Mouse (Mus musculus): ENCODE data around the gene Mterf4. TPM values are rescaled to one million over a fixed set of nuclear protein-coding genes. Genes with fewer than 3 reads are reported as not detected.
"Not testable (repeated sequence)": the region's sequence is repeated elsewhere in the genome, so short reads cannot be mapped to it uniquely, and the experiment has no call there.

Mterf4 gene
- polyA plus RNA-seq (2016; fragmentation: Nextera tagmentation; extraction: Ambion mirVana), result 35.8 and 38.2 TPM in 2 replicates

DNA sequence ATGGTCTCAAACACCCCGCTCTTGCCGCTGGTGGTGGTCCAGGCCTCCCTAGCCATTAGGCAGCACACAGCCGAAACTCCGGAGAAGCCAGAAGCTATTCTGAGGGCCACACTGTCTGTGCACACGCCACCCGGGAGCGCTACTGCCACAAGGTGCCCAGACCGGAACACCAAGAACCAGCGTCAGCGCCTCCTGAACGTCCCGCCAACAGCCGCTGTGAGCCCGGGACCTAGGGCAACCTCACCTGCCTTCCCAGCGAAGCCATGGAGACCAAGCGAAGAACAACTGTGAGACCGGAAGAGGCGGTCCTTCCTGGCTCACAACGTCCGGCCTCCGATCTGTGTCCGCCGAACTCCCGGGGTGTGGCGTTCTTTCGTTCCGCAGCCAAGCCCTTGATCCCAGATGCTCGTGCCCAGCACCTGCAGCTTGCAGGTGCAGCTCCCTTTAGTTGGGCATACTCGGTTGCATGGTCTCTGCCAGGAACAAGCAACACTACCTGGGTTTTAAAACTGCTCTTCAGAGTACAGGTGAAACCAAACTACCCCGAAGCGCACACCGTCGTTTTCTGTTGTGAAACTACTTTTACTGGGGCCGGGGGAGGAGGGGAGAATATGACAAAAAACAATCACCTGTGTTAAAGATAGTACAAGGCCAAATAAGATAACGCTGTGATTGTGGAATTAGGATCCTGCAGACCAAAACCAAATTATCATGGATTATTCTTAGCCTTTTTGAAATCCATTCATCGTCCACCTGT lies at the start of gene Mterf4:
TSS of gene Mterf4 (minus strand) at position 335 of the 757 bp plus-strand sequence.
- 8% methylated on average over 36 of the region's 36 CpGs for WGBS
- Histone ChIP-seq H3K4me3 (peak within 1 kb of the TSS; percentile 78), H3K4me1 (peaks cover 10% of the 10 kb centered on the region), H3K27me3 (replicated peaks; ENCODE audit: low read depth, poor library complexity, severe bottlenecking) (no peaks in the 10 kb centered on the region), H3K27ac (replicated peaks) (peak within 1 kb of the TSS; percentile 83), H3K9me3 (no peaks in the 10 kb centered on the region), H3K36me3 (replicated peaks) (peaks cover 63% of the 10 kb centered on the region)
- peak; percentile 86 for DNase-seq (ENCODE audit: low spot score)

DNA sequence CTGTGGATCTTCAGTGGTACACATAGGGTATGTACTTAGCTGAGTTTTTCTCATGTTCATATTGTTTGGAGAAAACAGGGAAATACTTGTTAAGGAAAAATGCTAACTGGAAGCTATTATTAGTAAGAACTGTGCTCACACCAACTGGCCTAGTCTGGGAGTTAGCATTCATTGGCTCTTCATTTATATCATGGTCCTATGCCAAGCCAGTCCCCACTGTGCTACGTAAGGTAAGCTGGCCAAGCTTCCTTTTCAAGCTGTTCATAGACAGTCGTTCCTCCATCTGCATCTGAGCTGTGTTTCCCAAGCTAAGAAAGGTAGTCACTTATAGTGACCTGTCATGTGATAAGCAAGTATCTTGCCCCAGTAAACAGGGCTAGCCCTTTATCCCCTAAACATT lies 47.0 kb upstream of the Mterf4 start:
- H3K27me3 ChIP-seq (replicated peaks; ENCODE audit: low read depth, poor library complexity, severe bottlenecking), result no peaks in the 10 kb centered on the region
- H3K4me3 ChIP-seq, result no peak overlapping the region
- no peak for DNase-seq (ENCODE audit: low spot score)
- WGBS, result 93% methylated on average over 2 of the region's 2 CpGs
- peaks cover 98% of the 10 kb centered on the region for H3K36me3 ChIP-seq (replicated peaks)
- H3K27ac ChIP-seq (replicated peaks), result no peak overlapping the region
- no peaks in the 10 kb centered on the region for H3K9me3 ChIP-seq
- no peaks in the 10 kb centered on the region for H3K4me1 ChIP-seq

DNA sequence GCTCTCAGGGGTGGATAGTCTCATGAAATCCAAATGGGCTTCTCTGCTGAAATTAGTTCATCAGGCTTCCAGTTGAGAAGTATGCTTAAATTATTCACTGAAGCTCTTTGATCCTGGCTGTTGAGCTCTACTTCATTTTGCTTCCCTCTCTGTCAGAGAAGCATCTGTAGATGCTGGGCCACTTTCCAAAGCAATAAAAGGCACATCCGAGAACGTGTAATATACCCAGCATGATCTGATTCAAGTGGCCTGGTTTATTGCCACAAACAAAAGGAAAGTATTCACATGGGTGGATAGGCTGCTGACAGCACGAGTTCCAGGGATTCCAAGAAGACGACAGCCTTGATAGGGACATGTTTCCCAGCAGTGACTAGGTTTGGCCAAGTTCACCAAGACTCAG lies 44.0 kb upstream of the Mterf4 start:
- DNase-seq (ENCODE audit: low spot score), result no peak
- H3K36me3 ChIP-seq (replicated peaks), result peaks cover 91% of the 10 kb centered on the region
- no peak overlapping the region for H3K4me3 ChIP-seq
- H3K27ac ChIP-seq (replicated peaks), result no peak overlapping the region
- no peaks in the 10 kb centered on the region for H3K9me3 ChIP-seq
- H3K4me1 ChIP-seq, result peaks cover under 1% of the 10 kb centered on the region
- no peaks in the 10 kb centered on the region for H3K27me3 ChIP-seq (replicated peaks; ENCODE audit: low read depth, poor library complexity, severe bottlenecking)
- WGBS, result 85% methylated on average over 4 of the region's 4 CpGs

DNA sequence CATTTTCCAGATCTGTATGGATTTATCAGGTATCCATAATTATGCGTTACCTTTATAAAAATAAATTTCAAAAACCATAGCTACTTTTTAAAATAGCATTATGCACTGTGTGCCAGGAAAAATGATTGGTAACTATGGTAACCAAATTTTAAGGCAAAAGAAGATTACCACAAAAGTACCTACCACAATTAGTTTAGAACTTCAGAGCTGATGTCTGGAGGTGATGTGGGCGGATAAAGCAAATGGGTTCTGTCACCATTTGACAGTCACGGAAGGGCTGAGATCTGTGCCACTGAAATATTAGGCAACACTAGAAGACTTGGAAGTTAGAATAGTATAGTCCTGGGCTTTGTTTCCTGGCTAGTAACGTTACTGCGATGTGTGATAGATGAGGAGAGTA lies 41.5 kb upstream of the Mterf4 start:
- no peak for DNase-seq (ENCODE audit: low spot score)
- 96% methylated on average over 5 of the region's 5 CpGs for WGBS
- peaks cover 8% of the 10 kb centered on the region for H3K4me1 ChIP-seq
- no peak overlapping the region for H3K27ac ChIP-seq (replicated peaks)
- no peaks in the 10 kb centered on the region for H3K9me3 ChIP-seq
- H3K27me3 ChIP-seq (replicated peaks; ENCODE audit: low read depth, poor library complexity, severe bottlenecking), result no peaks in the 10 kb centered on the region
- H3K4me3 ChIP-seq, result no peak overlapping the region
- H3K36me3 ChIP-seq (replicated peaks), result peaks cover 66% of the 10 kb centered on the region

DNA sequence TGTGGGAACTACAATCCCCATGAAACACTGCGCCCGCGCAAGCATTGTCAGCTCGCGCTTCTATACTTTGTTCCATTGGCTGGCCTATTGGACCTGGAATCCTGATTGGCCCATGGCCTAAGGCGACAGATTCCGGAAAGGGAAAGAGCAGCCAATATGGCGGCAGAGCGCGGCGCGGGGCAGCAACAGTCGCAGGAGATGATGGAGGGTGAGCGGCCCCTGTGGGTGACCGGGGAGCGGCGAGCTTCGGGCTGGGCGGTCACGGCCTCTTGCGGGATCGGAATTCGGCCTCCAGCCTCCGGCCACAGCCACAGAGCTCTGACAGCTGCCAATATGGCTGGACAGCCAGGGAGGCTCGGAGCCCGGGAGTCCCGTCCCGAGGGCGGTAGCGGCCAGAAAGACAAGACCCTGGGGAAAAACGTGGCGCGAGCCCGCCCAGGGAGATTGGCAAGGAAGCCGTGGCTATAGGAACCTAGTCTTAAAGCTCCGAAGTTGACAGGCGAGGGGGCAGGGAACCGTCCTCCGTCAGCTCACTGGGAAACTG lies 37.9 kb upstream of the Mterf4 start:
- peak overlapping the region; percentile 91 for H3K27ac ChIP-seq (replicated peaks)
- under 1% methylated on average over 39 of the region's 39 CpGs for WGBS
- peak; percentile 95 for DNase-seq (ENCODE audit: low spot score)

DNA sequence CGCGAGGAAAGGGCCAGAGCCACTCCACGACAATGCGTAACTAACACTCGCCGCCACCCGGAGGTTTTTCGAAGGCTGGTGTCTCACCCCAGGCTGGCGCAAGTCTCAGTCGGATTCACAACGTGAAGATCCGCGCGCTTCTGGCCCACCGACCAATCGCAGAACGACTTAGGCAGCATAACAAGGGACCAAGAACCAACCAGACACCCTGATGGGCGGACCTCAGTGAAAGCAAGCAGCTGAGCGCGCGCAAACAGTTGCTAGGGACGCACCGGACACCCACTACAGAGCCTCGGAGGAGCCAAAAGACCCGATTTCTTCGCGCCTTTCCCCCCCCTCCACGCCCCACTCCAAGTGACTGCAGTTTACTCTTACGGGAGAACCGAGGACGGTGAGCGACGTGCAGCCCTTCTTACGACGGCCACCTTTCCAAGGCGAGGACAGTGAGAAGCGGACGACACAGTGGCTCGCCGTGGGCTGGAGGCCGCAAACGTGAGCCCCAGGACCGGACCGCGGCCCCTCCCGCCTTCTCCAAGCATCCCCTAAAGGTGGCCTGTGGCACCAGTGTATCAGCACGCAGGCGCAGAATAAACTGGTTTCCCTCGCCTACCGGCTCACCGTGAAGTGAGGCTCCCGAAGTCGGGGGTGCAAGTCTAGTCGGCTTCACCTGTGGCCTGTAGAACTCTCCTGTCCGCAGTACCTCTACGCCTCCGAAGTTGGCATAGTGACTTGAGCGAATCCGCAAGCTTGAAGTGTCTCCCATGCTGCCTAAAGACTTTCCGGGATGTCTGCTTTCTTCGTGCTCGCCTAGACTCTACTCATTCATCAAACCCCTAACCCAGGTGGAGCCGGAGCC lies 37.2 kb upstream of the Mterf4 start, which contains the start of the genes Ppp1r7 and Pask:
TSS of gene Ppp1r7 (plus strand) at position 207 of the 856 bp plus-strand sequence.
TSS of gene Pask (minus strand) at position 835 of the 856 bp plus-strand sequence.
- H3K4me1 ChIP-seq, result peaks cover 19% of the 10 kb centered on the region
- H3K27ac ChIP-seq (replicated peaks), result peak within 1 kb of the TSS; percentile 91
- WGBS, result under 1% methylated on average over 63 of the region's 63 CpGs
- H3K4me3 ChIP-seq, result peak within 1 kb of the TSS; percentile 95
- no peaks in the 10 kb centered on the region for H3K9me3 ChIP-seq
- no peaks in the 10 kb centered on the region for H3K27me3 ChIP-seq (replicated peaks; ENCODE audit: low read depth, poor library complexity, severe bottlenecking)
- H3K36me3 ChIP-seq (replicated peaks), result peaks cover 25% of the 10 kb centered on the region
- DNase-seq (ENCODE audit: low spot score), result peak; percentile 98

More for the DNA sequence above, 37.9 kb upstream of the Mterf4 start:
- Histone ChIP-seq H3K9me3 (no peaks in the 10 kb centered on the region), H3K4me3 (peak overlapping the region; percentile 95), H3K27me3 (replicated peaks; ENCODE audit: low read depth, poor library complexity, severe bottlenecking) (no peaks in the 10 kb centered on the region), H3K36me3 (replicated peaks) (peaks cover 32% of the 10 kb centered on the region), H3K4me1 (peaks cover 19% of the 10 kb centered on the region)

DNA sequence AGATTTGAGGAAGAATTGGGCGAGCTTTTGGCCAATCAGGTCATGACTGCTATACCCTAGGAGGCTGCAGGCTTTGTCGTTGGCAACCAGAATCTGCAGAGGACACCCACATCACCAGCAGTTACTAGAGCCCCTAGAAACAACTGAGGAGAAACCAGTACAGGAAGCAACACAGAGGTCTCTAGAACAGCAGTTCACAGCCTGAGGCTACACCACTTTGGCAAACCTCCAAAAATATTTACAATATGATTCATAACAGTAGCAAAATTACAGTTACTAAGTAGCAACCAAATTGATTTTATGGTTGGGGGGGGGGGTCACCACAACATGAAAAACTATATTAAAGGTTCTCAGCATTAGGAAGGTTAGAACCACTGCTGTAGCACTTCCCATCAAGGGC lies 28.9 kb upstream of the Mterf4 start:
- 79% methylated on average over 2 of the region's 2 CpGs for WGBS
- peaks cover 80% of the 10 kb centered on the region for H3K36me3 ChIP-seq (replicated peaks)

DNA sequence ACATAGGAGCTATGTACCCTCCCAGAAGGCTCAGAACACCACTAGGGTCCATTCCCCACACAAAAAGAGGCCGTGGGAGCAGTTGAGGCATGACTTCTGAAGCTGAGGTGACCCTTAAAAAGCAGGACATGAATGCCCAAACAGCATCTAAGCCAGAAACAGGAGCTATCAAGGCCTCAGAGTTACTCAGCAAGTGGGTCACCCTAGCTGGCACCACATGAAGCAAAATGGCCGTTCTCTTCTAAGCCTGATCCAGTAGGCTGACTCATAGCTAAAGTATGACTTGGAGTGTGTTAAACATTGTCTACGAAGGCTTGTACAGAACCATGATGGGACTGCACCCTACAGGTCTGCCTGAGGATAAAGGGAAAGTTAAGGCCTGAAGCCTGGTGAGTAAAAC lies 20.7 kb upstream of the Mterf4 start:
- WGBS, result 89% methylated on average over 3 of the region's 3 CpGs
- peaks cover 99% of the 10 kb centered on the region for H3K36me3 ChIP-seq (replicated peaks)

More for the DNA sequence above, 28.9 kb upstream of the Mterf4 start:
- Histone ChIP-seq H3K4me1 (no peaks in the 10 kb centered on the region), H3K4me3 (no peak overlapping the region), H3K9me3 (no peaks in the 10 kb centered on the region), H3K27me3 (replicated peaks; ENCODE audit: low read depth, poor library complexity, severe bottlenecking) (no peaks in the 10 kb centered on the region), H3K27ac (replicated peaks) (no peak overlapping the region)
- DNase-seq (ENCODE audit: low spot score), result no peak

DNA sequence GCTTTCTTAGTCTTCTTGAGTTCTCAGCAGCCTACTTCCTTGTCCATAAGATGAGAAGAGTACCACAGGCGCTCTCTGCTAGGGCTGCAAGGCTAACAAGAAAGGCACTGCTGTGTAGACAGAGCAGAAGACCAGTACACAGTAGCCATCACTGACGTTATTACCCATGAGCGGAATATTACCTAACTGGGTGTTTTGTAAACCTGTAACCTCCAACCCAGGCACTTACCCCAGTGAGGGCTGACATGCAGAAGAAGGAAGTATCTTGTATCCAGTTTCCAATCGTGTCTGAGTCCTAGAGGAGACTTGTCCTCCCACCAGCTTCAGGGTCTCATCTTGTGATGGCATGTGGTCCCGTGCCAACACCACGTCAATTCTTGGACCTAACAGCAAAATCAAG lies 18.3 kb upstream of the Mterf4 start:
- no peaks in the 10 kb centered on the region for H3K9me3 ChIP-seq
- H3K4me1 ChIP-seq, result no peaks in the 10 kb centered on the region
- DNase-seq (ENCODE audit: low spot score), result no peak
- H3K27ac ChIP-seq (replicated peaks), result no peak overlapping the region
- 90% methylated on average over 6 of the region's 6 CpGs for WGBS
- H3K4me3 ChIP-seq, result no peak overlapping the region
- no peaks in the 10 kb centered on the region for H3K27me3 ChIP-seq (replicated peaks; ENCODE audit: low read depth, poor library complexity, severe bottlenecking)
- peaks cover 99% of the 10 kb centered on the region for H3K36me3 ChIP-seq (replicated peaks)

More for the DNA sequence above, 20.7 kb upstream of the Mterf4 start:
- Histone ChIP-seq H3K4me3 (no peak overlapping the region), H3K4me1 (no peaks in the 10 kb centered on the region), H3K9me3 (no peaks in the 10 kb centered on the region), H3K27me3 (replicated peaks; ENCODE audit: low read depth, poor library complexity, severe bottlenecking) (no peaks in the 10 kb centered on the region), H3K27ac (replicated peaks) (no peak overlapping the region)
- no peak for DNase-seq (ENCODE audit: low spot score)

DNA sequence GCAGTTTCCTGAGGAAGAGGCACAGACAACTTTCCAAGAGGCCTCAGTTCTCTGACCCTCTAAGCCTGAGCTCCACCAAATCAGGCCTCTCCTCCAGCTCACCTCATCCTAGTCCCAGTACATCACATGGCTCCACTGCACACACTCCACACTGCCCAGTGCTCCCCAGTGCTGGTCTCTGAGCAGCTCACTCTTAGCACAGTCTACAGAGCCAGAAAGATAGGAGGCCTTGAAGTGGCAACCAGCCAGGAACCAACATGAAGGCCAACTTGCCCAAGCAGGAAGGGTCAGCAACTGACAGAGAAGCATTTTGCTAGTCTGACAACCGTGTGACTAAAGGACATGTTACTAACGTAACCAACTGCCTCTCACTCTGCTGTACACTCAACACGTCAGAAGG lies 5.1 kb downstream of the Mterf4 start:
- Histone ChIP-seq H3K36me3 (replicated peaks) (peaks cover 92% of the 10 kb centered on the region), H3K27ac (replicated peaks) (no peak overlapping the region), H3K4me1 (peaks cover 10% of the 10 kb centered on the region), H3K4me3 (no peak overlapping the region), H3K9me3 (no peaks in the 10 kb centered on the region), H3K27me3 (replicated peaks; ENCODE audit: low read depth, poor library complexity, severe bottlenecking) (no peaks in the 10 kb centered on the region)
- 93% methylated on average over 3 of the region's 3 CpGs for WGBS
- DNase-seq (ENCODE audit: low spot score), result no peak

DNA sequence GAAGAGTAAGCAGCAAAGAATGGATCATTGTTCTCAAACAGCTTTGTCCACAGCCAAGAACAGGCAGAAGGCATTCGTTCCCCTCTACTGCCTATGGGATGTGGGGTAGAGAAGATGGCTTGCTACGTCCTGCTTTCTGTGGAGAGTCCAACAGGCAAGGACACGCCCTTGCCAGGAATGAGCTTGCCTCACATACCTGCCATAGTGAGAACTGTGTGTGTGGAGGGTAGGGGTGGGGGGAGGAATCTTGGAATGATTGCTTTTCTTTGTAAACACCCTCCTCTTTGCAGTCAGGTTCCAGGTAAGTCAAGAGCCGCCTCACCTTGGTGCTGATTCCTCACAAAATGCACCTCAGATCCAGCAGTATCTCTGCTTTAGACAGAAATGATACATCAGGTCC lies 5.9 kb downstream of the Mterf4 start:
- Histone ChIP-seq H3K4me3 (no peak overlapping the region), H3K27me3 (replicated peaks; ENCODE audit: low read depth, poor library complexity, severe bottlenecking) (no peaks in the 10 kb centered on the region), H3K9me3 (no peaks in the 10 kb centered on the region), H3K4me1 (peaks cover 6% of the 10 kb centered on the region), H3K27ac (replicated peaks) (no peak overlapping the region), H3K36me3 (replicated peaks) (peaks cover 92% of the 10 kb centered on the region)
- no peak for DNase-seq (ENCODE audit: low spot score)
- WGBS, result 89% methylated on average over 4 of the region's 4 CpGs

DNA sequence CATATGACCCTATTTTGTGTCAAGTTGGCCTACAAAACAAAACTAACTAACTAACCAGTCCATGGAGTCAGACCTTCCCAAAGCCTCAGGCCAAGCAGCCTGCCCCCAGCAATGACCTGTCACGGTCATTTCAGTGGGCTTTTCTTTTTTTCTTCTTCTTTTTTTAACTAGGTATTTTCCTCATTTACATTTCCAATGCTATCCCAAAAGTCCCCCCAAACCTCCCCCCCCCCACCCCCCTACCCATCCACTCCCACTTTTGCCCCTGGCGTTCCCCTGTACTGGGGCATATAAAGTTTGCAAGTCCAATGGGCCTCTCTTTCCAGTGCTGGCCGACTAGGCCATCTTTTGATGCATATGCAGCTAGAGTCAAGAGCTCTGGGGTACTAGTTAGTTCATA lies 11.2 kb downstream of the Mterf4 start:
- not testable (repeated sequence) for H3K27me3 ChIP-seq (replicated peaks; ENCODE audit: low read depth, poor library complexity, severe bottlenecking); DNase-seq (ENCODE audit: low spot score); H3K4me1 ChIP-seq; H3K4me3 ChIP-seq; H3K9me3 ChIP-seq; H3K27ac ChIP-seq (replicated peaks)
- peaks cover 39% of the 10 kb centered on the region for H3K36me3 ChIP-seq (replicated peaks)
- 82% methylated on average over 3 of the region's 3 CpGs for WGBS

Measured in embryonic facial prominence, embryonic 10.5 days (tissue).